Mouse (Mus musculus) Muller cell, postnatal 12 days (primary cell): ENCODE data around the gene Arhgef3.

Source experiments
- DNase-seq: peaks from one replicate; pipeline ENCODE4 v3.0.0-alpha.2; 2015; ENCODE audit errors: inconsistent ontology term

Gene Arhgef3

DNA sequence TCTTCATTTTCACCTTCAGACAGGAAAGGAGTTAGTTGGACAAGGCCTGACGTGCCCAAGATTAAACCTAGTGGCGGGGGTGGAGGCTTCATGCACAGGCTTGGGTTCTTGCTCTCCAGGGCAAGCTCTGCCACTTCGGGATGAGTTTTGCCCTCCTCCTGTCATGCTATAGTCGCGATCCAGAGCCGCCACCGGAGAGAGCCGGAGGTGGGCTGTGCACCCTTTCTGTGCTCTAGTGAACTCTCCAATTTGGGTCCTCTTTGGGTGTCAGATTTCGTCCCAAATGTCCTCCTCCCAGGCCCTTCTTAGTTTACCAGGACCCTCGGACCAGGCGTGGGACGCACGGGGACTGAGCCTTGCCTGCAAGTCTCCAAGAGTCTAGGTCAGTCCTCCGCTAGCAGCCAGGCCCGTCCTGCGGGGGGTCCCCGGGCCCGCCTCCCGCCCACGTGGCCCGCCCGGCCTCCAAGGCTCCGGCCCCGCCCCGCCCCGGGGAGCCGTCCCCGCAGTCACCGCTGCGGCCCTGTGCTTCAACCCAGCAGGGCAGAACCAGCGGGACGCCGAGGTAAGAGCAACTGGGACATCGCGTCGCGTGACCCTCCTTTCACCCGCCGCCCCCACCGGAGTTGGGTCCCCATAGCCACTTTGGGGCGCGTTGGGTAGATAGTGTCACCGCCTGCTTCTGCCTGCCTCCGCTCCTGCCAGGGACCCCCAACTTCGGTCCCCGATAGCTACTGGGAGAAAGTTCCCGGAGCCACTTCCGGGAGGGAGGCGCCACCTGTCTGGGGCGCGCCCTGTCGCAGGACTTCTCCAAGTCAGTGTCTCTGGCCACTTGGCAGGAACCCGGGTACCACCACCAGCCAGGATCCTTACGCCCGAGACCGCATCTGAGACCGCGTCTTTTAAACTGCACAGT lies at the start of gene Arhgef3:
Gene Arhgef3, plus strand, starts transcription at position 538 of the 913 bp plus-strand sequence.
- DNase-seq = peak; percentile 74

DNA sequence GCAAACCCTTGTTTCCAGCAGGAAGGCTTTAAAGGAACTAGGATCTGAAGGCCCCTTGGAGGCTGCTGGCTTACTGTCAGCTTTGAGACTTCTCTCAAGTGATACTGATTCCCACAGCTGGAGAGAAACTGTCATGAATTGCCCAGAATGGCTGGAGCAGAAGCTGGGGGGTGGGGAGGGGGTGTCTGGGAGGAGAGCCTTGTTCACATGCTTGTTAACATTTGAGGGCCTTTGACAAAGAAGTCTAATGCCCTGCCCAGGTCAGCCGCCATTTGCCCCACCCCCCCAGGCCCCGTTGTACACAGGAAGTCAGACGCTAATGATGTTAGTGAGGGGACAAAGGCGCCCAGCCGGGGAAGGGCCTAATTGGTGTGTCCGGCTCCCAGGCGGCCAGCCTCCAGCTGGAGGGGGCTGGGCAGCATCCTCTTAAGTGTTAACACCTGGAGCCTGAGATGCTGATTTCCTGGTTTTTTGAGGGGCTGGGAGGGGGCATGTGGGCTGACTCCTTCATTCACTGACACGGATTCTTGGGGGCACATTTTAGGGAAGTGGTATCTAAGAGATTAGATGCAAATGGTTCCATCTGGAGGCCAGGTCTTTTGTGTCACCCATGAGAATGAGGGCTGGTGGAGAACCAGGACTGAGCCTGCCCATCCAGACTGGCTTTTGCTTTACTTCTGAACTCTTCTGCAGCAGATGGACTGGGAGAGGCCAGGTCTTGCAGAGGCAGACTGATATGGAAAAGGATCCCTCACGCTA lies 48.3 kb upstream of the Arhgef3 start:
- DNase-seq = peak; percentile 79

DNA sequence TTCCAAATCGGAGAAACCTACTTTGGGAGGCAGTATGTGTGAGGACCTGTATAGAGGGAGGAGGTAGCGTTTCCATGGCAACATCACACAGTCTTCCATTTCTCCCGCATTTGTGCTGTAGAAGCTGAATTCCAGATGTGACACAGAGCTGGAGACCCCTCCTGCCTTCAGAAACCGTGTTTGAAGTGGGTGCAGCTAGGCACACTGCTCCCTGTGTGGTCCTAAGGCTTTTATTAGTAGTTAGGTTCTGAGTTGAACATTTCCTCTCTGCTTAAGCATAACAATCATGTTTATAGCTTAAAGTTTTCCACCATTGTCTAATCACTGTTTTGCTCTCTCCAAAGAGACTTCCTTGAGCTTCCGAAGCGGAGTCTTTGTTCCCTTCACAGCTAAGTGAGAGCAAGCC lies 46.8 kb upstream of the Arhgef3 start:
- DNase-seq = no peak

DNA sequence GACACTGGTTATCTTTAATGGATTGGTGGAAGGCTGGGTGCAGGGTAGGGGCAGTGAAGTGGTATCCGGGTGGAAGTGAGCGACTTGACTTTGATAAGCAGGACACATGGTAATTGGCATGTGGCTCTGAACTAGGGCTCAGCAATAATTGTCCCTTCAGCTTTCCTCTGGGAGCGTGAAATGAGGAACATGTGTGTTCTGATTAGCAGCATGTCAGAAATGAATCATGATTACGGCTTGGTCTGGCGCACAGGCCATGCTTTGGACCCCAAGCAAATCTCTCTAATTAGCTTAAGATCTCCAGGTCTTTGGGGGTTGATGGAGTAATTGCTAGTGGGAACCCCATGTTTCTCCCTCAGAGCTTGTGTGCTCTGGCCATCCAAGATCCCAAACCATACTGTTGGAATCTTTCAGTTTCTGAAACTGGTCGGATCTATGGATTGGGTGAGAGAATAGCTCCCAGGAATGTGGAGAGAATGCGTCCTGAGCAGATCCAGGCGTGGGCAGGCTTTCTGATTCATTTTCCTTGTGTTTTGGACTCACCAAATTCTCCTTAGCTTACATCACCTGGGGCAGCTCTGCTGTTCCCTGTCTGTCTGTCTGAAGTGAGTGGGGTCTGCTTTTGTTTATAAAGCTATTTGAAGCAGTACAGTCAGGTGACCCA lies 45.1 kb upstream of the Arhgef3 start:
- peak; percentile 88 for DNase-seq

DNA sequence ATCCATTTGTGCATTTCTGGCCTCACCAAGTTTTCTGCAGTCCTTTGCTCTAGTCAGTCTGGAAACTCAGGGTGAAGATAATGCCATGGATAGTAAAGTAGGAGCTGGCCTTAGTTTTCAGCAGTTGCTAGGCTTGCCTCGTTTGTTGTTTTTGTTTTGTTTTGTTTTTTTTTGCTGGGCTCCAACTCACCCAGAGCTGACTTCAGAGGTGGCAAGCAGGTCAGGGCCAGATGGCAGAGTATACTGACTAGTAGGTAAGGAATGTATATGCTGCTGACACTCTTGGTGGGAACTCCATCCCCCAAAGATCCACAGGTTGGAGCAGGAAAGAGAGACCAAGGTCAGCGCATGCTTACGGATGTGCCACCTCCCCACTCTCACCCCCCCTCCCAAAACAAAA lies 44.6 kb upstream of the Arhgef3 start:
- DNase-seq = no peak

DNA sequence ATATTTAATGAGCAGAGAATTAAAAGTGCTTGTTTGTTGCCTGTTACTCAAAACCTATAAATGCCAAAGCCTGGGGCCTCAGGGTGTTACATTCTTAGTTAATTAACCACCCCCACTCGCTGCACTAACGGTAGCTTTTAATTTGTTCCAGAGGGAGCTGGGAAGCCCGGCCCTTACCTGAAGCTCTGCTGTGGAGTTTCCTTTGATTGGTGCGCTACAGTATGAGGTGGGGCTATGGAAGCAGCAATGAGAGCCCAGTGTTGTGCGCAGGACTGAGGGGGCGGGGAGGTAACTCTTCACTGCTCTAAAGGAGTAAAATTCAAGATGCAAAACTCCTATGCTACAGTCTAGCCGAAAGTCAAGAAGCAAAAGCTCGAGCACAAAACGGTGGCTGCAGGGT lies 43.9 kb upstream of the Arhgef3 start:
- DNase-seq = no peak

DNA sequence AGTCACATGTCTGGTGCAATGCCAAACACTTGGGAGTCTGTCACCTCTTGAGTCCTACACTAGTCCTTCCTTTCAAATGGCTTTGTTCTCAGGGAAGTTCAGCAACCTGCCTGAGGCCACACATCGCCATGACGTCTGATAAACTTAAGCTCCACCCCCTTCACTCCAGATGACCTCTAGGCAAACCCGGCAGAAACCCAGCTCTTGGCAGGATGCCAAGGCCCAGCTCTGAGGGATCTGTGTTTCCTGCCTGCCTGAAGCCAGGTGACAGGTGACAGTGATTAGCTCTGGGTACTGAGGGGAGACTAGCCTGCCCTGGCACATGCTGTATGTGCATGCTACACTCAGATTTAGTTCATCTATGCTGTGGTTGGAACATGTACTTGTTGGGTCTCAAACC lies 42.7 kb upstream of the Arhgef3 start:
- no peak for DNase-seq

DNA sequence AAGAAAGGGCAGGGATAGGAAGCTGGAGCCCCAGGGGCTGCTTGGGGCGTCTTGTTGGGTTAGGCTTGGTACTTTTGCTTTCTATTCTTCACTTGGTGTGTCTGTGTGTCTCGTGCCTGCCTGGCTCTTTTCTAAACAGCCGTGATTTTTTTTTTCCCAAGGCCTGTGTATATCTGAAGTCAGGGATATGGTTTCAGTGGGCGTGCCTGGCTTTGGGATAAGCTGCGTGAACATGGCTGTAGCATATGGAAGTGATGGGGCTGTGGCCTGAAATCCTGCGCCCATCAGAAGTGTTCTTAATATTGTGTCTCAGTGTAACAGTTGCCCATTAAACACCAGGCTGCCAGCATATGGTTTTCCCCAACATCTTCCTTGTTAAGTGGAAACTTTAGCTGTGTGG lies 39.6 kb upstream of the Arhgef3 start:
- DNase-seq = no peak

DNA sequence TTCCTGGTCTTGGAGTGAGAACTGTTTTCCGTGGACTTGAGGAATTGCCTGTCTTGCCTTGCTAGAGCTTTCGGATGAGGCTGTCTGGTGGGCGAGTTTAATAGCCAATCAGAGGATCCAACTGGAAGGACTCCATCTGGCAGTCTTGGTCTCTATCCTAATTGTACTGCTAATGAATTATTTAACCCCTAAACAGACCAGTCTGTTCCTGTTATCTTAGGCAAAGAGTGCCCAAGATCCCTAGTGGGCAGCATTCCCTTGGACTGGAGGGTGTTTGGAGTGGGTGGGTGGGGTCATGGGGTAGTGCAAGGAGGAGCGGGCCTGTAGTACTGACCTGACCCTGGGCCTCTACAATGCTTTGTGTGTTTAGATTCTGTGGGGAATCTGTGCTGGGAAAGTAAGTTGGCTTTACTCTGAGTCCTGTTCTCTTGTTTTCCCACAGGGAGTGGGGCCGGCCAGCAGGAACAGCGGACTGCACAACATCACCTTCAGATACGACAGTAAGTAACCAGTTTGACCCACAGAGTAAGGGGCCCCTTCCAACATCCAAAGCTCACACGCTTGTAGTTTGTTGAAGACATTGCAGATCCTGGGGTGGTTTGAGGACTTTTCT lies 38.7 kb upstream of the Arhgef3 start:
- peak; percentile 36 for DNase-seq

DNA sequence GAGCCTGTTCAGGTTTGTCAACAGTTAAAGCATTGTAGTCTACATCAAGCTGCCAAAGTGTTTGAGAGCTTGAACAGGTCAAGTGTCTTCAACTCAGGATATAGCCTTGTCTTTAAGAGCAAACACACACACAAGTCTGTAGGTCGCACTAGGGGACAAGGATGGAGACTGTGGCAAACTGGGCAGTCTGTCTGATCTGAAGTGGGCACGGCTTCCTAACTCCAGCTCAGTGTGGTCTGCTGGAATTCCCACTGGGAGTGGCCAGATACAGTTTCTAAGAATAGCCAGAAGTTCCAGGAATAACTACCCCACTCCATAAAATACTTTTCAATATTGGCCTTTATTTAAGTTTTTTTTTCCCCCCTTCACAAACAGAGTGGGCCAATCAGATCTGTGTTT lies 38.2 kb upstream of the Arhgef3 start:
- DNase-seq = no peak

DNA sequence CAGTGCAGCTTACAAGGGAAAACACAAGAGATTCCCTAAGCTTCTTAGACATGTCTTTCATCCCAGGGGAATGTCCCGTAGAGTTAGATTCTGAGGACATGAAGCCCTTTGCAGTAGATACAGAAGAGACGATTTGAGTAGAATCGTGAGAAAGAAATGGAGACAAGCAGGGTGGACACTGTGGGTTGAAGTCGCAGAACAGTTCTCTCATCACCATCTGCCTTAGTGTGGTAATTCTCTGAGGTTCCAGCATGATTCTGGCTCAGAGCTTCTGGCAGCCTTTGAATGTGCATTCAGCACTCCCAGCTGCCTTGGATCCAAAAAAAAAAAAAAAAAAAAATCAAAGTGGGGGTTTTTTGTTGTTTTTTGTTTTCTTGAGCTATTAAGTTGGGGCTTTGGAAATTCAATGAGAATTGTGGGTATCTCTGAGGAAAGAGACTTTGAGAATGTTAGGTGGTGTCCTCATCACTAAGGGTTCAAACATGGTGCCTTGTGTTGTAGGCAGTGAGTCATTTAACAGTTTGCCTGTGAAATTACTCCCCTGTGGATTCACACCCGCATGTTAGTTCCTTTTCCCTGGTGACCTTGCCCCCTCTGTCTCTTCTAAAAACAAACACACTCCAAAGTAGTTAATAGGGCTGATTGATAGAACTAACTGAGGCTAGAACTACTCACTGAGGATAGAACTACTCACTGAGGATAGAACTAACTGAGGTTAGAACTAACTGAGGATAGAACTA lies 33.0 kb upstream of the Arhgef3 start:
- no peak for DNase-seq

DNA sequence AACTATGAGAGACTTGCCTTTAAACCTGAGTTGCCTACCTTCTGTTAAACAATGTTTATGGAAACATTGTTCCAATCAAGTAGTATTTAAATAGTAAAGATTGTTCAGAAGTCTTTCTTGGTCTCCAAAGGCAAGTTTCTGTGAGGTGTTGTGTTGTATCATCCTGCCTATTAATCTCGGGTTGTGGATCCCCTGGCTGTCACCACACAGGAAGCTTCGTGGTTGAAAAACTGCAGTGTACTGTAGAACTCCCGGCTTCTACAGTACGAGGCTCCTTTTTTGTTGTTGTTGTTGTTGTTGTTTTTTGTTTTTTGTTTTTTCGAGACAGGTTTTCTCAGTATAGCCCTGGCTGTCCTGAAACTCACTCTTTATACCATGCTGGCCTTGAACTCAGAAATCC lies 29.2 kb upstream of the Arhgef3 start:
- DNase-seq = no peak

DNA sequence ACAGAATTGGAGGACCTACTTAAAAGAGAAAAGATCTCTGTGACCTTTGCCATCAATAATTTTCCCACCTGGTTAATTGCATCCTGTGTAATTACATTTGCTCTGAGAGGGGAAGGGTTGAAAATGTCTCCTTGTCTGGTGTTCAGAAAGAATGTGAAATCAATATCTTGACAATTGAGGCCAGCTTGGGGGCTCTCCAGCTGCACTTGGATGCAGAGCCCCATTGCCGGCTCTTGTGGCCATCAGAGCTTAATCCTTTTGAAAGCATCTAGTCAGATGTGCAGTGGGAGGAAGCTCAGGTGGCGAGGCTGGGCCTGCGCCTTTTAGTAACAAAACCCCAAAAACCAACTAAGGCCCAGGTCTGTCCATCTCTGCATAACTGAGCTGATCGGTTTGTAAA lies 28.7 kb upstream of the Arhgef3 start:
- no peak for DNase-seq

DNA sequence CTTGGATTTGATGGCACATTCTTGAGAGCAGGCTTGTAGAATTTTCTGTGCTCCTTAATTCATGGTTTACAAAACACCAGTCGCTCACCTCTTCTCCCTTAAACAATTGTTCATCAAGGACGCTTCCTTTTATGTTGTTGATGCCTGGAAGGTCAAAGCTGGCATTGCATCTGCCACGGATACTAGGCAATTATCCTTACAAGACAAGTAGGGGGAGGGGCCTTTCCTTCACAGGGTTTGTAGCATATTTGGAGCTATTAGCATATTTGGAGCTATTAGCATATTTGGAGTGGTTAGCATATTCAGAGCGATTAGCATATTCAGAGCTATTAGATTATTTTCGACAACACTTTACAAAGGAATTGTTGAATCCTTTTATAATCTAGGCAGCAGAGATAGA lies 20.5 kb upstream of the Arhgef3 start:
- DNase-seq = no peak

DNA sequence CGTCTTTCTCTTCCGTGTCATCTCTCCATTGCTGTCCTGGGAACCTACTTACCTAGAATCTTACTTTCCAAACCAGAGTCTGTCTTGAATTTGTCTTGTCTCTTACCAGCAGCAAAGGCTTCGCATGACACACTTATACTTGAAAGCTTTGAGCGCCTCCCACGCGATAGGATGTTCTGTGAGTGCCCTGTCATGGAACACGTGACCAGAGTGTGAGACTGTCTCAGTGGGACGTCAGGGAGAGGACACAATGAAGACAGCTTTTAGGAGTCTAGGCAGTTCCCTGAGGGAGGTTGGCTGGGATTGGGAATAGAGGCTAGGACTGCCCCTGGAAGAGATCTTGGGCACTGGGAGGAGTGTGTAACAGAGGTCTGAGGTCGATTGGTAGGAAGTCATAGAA lies 18.6 kb upstream of the Arhgef3 start:
- no peak for DNase-seq

DNA sequence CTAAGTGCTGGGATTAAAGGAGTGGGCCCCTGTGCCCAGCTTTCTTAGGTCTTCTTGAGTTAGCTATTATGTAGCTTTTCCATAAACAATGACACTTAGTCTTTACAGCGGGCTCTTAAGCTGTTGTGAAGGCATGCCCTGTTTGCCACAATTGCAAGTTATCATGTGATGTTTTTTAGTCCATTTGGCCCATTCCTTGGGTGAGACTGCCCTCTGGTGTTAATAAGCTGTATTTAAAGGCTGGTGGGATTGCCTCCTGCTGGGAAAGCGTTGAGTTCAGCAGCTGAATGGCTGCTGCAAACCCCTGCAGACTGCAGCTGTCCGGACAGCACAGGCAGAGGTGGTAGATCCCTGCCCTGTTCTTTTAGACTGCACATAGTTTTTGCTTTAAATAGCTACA lies 17.9 kb upstream of the Arhgef3 start:
- peak; percentile 61 for DNase-seq

DNA sequence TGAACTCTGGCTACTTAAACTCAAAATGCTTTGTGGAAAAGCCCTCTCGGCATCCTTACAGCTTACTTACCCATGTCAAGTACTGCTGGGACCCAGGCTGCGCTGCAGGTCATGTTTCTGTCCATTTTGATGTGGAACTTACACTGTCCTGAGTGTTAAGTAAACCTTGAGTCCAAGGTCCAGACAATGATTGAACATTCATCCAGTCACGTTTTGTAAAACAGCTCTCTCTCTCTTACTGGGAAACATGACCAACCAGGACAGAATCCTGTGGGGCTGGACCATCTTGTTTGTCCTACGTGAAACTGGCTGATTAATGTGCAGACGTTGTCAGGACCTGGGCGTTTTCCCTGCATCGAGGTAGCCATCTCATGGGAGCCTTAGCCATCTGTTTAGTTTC lies 13.0 kb upstream of the Arhgef3 start:
- no peak for DNase-seq

DNA sequence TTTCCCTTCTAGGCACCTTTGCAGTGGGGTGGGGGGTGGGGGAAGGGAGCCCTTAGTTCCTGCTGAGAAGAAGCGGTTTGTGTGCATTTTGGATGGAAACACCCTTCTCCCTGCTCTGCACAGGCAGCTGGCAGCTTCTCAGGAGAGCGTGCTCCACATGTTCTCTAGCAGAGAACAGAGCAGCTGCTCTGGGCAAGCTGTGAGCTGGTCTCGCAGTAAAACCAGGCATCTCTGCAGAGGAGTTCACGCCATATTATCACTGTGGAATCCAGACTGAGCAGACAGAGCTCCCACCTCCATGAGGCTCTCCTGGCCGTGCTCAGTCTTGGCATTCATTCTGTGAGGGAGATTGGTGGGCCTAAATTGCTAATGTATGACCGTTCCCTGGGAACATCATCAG lies 12.0 kb upstream of the Arhgef3 start:
- no peak for DNase-seq

DNA sequence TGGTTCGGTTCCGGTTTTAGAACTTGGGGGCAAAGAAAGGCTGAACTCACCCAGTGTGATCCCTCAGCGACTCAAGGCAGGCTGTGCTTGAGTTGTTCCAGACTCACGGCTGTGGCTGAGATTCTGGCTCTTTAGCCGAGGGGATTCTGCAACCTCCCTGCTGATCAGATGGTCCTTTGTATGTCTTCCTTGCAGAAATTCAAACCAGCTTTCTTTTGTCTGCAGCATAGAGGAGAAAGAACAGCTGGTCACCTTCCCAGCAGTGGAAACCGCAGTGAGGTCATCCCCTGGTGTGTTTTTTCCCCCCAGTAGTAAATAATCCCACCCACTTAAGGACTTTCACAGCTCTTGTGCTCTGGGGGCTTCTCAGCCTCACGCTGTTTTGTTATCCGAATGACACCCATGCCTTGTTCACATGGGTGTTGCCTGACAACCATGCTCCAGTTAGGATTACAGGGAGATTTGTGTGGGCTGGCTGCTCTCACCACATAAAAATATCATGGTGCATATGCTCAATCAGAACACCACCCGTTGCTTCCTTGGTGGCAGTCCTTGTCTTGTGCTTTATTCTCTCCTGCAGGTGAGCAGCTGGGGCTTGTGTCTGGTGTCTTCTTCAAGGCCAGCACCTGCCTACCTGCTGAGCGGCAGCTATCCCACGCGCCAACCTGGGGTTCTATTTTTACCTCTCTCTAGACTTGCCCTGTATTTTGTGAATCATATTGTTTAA lies 8.8 kb upstream of the Arhgef3 start:
- no peak for DNase-seq

DNA sequence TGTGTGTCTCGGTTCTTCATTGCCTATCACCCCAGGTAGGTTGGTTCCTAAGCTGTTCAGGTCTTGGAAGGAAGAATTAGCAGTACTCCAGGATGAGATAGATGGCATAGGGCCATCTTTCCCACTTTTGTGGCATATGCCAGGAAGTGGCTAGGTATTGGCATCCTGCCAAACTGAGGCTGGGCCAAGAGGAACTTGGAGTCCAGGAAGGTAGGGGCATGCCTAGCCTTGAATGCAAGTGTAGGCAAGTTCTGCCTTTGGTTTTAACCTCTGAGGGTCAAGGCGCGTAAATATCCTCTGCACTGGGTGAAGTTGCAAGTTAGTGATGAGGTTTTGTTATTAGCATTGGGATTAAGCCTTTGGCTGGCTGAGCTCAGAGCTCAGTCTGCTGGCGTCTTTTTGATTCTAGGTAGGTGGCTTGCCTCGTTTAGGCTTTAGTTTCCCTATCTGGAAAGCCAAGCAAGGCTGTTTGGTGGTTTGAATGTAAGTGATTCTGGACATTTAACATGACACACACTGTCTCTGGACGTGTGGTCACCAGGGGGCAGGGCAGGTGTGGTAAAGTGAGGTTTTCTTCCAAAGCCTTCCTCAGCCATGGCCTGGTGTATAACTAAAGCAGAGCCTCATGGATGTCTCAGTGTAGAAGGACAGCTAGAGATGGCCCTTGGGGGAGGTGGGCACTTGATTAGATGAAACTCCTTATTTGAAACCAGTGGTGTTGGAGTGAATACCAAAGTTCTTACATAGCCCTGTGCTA lies 5.8 kb upstream of the Arhgef3 start:
- DNase-seq = no peak
